Mouse (Mus musculus): ENCODE measurements at regions not wholly inside any gene's neighbourhood (a gene's known extent, or its start where the extent isn't known, plus 50 kb on each side); places are given as distances from the start of the nearest gene placed in this dataset.
A peak's percentile ranks its signal among the peaks of the same experiment; 100 is the strongest.
"Not testable (repeated sequence)": the region's sequence is repeated elsewhere in the genome, so short reads cannot be mapped to it uniquely, and the experiment has no call there.

DNA sequence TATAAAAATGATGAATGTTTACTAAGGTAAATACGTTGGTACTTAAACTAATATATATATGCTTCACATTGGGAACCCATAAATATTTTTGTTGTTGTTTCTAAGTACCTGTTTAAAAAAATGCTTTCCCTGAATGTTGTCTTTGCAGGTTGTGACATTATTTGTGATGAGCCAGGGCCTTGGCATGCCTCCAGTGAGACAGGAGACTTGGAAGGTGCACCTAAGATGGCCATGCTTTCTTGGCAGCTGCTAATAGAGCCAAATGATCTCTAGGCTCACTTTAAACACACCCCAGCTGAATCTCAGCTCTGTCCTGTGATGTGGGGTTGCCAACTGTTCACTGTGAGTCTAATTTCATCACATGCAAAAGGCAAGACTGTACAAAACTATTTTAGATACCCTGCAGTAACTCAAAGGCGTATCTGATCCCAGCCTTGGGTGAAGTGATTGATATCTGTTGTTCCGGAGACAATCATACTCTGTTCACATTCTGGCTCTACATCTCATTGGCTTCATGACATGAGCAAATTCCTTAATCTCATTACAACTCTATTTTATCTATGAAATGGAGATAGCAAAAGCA is 197.8 kb upstream of the P2ry1 start:
- no peak for DNase-seq

- DNase-seq, result peak; percentile 25
These were observed 190.7 kb upstream of the P2ry1 start for GRCm38 (mm10) chr3:60811924-60812323.

- DNase-seq, result peak; percentile 27
These were observed 189.1 kb upstream of the P2ry1 start for GRCm38 (mm10) chr3:60813485-60813884.

DNA sequence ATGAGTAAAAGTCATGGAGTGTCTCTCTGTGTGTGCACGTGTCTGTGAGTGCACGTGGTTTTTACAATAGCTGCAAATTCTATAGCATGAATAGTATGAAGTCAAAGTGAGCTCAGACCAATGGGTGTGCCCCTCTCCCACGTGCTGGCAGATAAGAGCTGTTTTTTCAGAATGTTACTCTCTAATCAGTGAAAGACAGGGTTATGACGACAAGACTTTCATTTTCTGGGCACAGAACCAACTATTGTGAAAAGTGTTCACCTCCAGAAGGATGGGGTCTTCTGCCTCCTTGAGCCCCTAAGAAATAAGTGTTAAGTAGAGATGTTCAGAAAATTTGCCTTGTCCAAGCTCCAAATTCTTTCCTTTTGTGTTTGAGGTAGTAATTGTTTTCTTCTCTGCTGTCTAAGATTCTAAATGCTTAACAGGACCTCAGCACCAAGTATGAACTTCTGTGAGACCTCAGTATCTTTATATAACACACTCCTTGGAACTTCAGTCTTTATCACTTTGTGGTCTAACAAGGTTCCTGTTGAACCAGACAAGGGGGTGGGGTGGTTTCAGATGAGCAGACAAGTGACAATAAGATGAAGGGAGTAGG is 182.8 kb upstream of the P2ry1 start:
- no peak for DNase-seq

- no peak for DNase-seq
These were observed 181.1 kb upstream of the P2ry1 start for GRCm38 (mm10) chr3:60821463-60821862.

- DNase-seq, result no peak
These were observed 175.8 kb upstream of the P2ry1 start for GRCm38 (mm10) chr3:60826759-60827158.

- DNase-seq, result no peak
These were observed 170.2 kb upstream of the P2ry1 start for GRCm38 (mm10) chr3:60832385-60832784.

DNA sequence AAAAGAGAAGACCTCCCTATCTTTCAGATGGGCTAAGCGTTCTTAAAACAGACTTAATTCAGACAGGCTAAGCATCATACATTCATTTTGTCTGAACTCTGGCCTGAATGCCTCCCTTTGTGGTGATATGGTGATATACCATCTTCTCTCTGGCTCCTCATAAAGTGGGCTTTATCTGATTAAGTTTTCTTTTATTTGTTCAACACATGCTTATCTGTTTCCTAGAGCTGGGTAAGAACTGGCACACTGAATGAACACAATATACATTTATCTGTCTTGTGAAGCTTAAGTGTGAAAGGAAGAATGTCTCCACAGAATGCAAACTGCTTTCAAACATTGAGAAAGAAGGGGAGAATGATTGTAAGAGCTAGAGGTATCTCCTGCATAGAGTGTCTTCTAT is 160.7 kb upstream of the P2ry1 start:
- DNase-seq, result no peak

DNA sequence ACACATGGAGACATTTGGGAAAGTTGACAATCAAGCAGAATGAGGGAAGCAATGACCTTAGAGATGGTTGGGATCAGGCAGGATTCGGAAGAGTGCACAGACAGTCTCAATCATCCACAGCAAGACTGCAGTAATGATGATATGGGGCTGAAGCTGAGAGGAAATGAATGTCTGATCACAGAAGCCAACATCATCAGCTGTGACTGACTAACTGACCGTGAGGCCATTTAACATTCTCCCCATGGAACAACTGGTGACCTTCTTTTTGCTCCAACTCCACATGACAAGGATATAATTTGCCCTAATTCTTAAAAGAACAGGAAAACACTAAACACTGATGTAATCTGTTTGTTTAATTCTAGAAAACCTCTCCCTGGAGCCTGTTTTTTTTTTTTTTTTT is 157.3 kb upstream of the P2ry1 start:
- no peak for DNase-seq

- no peak for DNase-seq
These were observed 154.2 kb upstream of the P2ry1 start for GRCm38 (mm10) chr3:60848437-60848836.

DNA sequence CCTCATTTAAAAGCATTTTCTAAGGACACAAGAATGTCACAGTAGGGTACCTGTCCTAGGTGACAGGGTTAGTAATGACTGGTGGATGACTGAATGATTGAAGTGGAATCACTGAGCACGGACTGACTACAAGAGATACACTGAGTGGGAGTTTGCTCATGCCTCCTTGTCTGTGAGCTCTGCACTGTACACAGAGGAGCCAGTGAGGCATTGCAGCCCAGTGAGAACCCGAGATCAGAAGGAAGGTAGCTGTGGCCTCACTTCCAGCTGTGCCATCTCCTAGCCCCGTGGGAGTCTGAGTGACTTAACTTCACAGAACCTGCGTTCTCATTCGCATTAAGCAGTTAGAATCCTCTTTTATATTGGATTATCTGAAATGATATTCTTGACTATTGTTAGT is 148.8 kb upstream of the P2ry1 start:
- peak; percentile 2 for DNase-seq

DNA sequence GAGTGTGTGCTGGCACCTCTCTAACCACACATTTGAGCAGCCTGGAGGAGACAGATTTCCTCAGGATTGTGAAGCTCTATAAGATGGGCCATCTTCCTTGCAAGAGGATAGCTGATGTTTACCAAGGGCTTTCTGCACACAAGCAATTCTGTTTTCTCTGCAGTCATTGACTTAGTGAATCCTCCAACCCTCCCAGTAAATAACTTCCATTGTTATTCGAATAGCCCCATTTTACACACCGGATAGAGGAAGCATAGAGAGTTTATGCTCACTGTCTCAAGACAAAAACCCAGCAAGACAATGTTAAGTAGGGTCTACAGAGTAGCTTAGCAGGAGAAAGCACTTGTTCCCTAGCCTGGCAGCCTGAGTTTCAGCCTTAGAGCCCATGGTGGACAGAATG is 146.9 kb upstream of the P2ry1 start:
- no peak for DNase-seq

GRCm38 (mm10) chr3:60858474-60859118 is 144.0 kb upstream of the P2ry1 start:
- no peak for DNase-seq

- no peak for DNase-seq
These were observed 143.5 kb upstream of the P2ry1 start for GRCm38 (mm10) chr3:60859119-60859515.

DNA sequence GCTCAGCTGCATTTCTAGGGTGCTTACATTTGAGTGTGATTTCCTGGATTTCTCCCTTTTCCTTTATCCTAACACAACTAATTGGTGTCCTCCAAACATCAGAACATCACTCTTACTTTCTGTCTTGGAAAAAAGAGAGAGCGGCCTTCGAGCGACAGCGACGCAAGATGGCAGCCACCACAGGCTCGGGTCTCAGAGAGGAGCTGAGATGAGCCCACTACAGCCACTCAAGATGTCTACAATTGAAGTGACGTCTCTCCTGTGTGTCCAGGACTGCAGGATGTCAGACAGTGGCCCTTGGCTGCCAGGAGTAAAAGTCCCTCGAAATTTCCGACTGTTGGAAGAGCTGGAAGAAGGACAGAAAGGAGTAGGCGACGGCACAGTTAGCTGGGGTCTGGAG is 125.7 kb upstream of the P2ry1 start:
- not testable (repeated sequence) for DNase-seq

- DNase-seq, result peak; percentile 3
These were observed 123.7 kb upstream of the P2ry1 start for GRCm38 (mm10) chr3:60878880-60879279.

GRCm38 (mm10) chr3:60884027-60884426 is 118.6 kb upstream of the P2ry1 start:
- no peak for DNase-seq

GRCm38 (mm10) chr3:60889191-60889861 is 113.3 kb upstream of the P2ry1 start:
- DNase-seq, result no peak

- no peak for DNase-seq
These were observed 104.8 kb upstream of the P2ry1 start for GRCm38 (mm10) chr3:60897628-60898269.

DNA sequence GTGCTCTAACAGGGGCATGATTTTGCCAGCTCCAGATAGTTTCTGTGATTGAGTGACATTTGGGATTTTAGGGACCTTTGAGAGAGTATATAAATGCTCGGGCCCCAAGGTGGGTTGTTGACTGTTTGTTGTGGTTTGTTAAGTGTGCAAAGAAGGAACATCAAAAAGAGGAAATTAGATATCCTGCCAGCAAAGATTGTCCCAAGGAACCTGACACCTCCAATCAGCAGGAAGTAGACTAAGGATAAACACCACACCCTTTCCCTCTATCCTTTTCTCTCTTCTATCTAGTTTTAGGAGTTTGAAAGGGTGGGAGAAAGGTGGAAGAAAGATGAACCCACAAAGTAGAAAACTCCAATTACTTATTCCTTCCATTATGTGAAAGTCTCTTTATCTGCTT is 103.9 kb upstream of the P2ry1 start:
- DNase-seq, result no peak

- no peak for DNase-seq
These were observed 101.0 kb upstream of the P2ry1 start for GRCm38 (mm10) chr3:60901571-60901970.

DNA sequence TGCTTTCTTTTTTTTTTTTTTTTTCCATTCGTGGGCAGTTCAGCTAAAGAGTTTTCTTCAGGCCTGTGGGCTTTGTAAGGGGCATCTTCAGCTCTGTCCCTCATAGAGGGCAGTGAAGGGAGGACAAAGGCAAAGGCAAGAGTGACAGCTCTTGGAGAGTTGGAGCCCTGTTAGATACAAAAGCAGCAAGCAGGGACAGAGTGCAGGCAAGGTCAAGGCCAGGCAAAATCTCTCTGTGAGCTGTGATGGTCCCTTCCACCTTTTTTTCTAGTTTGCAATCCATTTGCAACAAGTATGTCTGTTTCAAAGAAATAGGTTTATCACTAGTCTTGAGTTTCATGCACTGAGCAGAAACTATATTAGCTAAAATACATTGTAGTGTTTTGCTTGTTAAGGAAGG is 86.2 kb upstream of the P2ry1 start:
- DNase-seq, result peak; percentile 6

- peak; percentile 9 for DNase-seq
These were observed 85.3 kb upstream of the P2ry1 start for GRCm38 (mm10) chr3:60917271-60917670.
